Mouse (Mus musculus) right cerebral cortex, postnatal 4 days (tissue): ENCODE results near the gene Gm20883.
"Not testable (repeated sequence)": the region's sequence is repeated elsewhere in the genome, so short reads cannot be mapped to it uniquely, and the experiment has no call there.

Experiments used
- DNase-seq: peaks from one replicate; pipeline ENCODE4 v3.0.0-alpha.2; 2022

Gene Gm20883

GRCm38 (mm10) chrY:50607951-50608350 is at the start of gene Gm20883:
Gene Gm20883, plus strand, starts transcription at chrY:50608251.
- DNase-seq: not testable (repeated sequence)
